Mouse (Mus musculus) stomach, postnatal 0 days (tissue): ENCODE measurements around the gene G430095P16Rik. TPM values are rescaled to one million over a fixed set of nuclear protein-coding genes. Genes with fewer than 3 reads are reported as not detected.

ENCODE experiments used
- ATAC-seq: fragments of 200-750 bp; cut with Nextera tagmentation; 2 replicates; pipeline ENCODE4 v1.8.0; 2017; ENCODE audit not compliant: low FRiP score, low TSS enrichment
- DNase-seq: peaks from one replicate; pipeline ENCODE4 v3.0.0-alpha.2; 2016; ENCODE audit warnings: low spot score
- H3K27ac ChIP-seq: fragments of 300-500 bp; sonication (generic); replicated peaks from 2 replicates; pipeline ENCODE4 v1.5.1; 2014; ENCODE audit warnings: mild to moderate bottlenecking, control low read depth
- H3K27me3 ChIP-seq: fragments of 300-500 bp; sonication (generic); 2 replicates; pipeline ENCODE4 v1.6.1; 2014; ENCODE audit warnings: low read length; ENCODE audit not compliant: control insufficient read depth, insufficient read depth
- H3K36me3 ChIP-seq: fragments of 300-500 bp; sonication (generic); 2 replicates; pipeline ENCODE4 v1.6.1; 2014; ENCODE audit warnings: low read length, mixed read lengths; ENCODE audit not compliant: control insufficient read depth, insufficient read depth
- H3K4me1 ChIP-seq: fragments of 300-500 bp; sonication (generic); replicated peaks from 2 replicates; pipeline ENCODE4 v1.6.1; 2014; ENCODE audit warnings: antibody characterized with exemption; ENCODE audit not compliant: control insufficient read depth, insufficient read depth
- H3K4me2 ChIP-seq: fragments of 300-500 bp; sonication (generic); replicated peaks from 2 replicates; pipeline ENCODE4 v1.6.1; 2014; ENCODE audit warnings: low read depth, mild to moderate bottlenecking, control low read depth, moderate library complexity
- H3K4me3 ChIP-seq: fragments of 300-500 bp; sonication (generic); 2 replicates; pipeline ENCODE4 v1.5.1; 2014; ENCODE audit warnings: low read depth, low read length, control low read depth
- H3K9ac ChIP-seq: fragments of 300-500 bp; sonication (generic); 2 replicates; pipeline ENCODE4 v1.6.1; 2014; ENCODE audit warnings: mild to moderate bottlenecking, low read length, control low read depth, mixed read lengths
- H3K9me3 ChIP-seq: fragments of 300-500 bp; sonication (generic); 2 replicates; pipeline ENCODE4 v1.6.1; 2016; ENCODE audit warnings: low read length; ENCODE audit not compliant: control insufficient read depth
- CTCF ChIP-seq: IDR thresholded peaks from 2 replicates; pipeline ENCODE4 v1.5.1; 2016; ENCODE audit warnings: antibody characterized with exemption, low read depth, mild to moderate bottlenecking, moderate library complexity
- EP300 ChIP-seq: optimal IDR thresholded peaks from 2 replicates; pipeline ENCODE3; 2016; ENCODE audit warnings: antibody characterized with exemption
- WGBS: fragments of 180-500 bp; shearing (Covaris S2); extraction: QIAGEN DNeasy Blood & Tissue Kit; methylation state at CpG from one replicate; pipeline ENCODE4 v1.1.7; 2014; 5-methylcytosine and 5-hydroxymethylcytosine counted together
- polyA plus RNA-seq: library from polyadenylated mRNA; unstranded; fragments of >200 nt; fragmentation: Nextera tagmentation; extraction: Ambion mirVana; gene quantifications from 2 replicates; pipeline ENCODE4 v1.2.1, GENCODE M21; 2015

Gene G430095P16Rik
- polyA plus RNA-seq, 1 experiment from 2014 or later, result 2.0 TPM

DNA sequence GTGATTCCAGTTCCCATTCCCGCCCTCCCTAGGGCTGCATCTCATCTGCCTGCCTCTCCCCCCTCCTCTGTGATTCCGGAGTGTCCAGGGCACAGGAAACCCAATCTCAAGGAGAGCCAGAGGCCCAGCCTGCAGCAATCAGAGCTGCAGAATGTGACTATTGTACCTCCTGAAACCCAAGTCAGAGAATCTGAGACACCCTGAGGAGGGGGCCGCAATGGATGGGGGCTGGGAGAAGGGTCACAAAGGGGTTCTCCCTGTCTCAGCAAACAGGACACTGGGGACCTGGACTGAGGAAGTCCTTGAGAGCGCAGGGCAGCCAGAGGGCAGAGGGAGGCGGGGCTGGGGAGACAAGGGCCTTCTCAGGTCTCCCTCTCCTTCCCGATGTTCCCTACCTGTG is 10.2 kb downstream of the G430095P16Rik start:
- Histone ChIP-seq H3K9ac (peak overlapping the region; percentile 27; the same call in 1 of the 2 replicates), H3K27ac (peak overlapping the region; percentile 88), H3K27me3 (no peaks in the 10 kb centered on the region), H3K4me2 (no peak overlapping the region), H3K4me1 (peaks cover 30% of the 10 kb centered on the region), H3K36me3 (no peaks in the 10 kb centered on the region; the same call in 1 of the 2 replicates), H3K4me3 (no peak overlapping the region), H3K9me3 (no peaks in the 10 kb centered on the region)
- peak; percentile 56 for DNase-seq
- ATAC-seq, result no peak
- no peak for TF ChIP-seq CTCF
- TF ChIP-seq EP300, result no peak
- 52% methylated on average over 6 of the region's 6 CpGs for WGBS

DNA sequence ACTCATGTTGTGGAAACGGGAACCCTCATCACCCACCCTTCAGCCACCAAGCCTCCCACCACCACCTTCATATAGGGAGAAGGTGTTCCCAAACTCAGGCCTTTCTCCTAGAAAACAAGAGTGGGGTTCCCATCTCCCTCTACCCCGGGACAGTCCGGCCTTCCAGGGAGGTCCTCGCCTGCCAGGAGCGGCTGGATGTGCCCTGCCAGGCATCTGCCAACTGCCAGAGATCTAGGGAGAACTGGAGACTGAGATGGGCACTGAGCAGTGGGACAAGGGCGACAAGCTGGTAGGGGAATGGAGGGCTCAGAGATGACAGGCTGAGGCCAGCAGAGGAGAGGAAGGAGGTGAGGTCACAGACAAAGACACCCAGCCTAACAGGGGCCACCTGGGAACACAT is 11.2 kb downstream of the G430095P16Rik start:
- H3K9me3 ChIP-seq, result no peaks in the 10 kb centered on the region
- no peak for TF ChIP-seq EP300
- no peak for TF ChIP-seq CTCF
- peaks cover 30% of the 10 kb centered on the region for H3K4me1 ChIP-seq
- H3K4me3 ChIP-seq, result no peak overlapping the region
- no peaks in the 10 kb centered on the region for H3K27me3 ChIP-seq
- H3K4me2 ChIP-seq, result no peak overlapping the region
- 83% methylated on average over 6 of the region's 6 CpGs for WGBS
- ATAC-seq (no peak), DNase-seq (no peak)
- no peak overlapping the region for H3K27ac ChIP-seq
- no peaks in the 10 kb centered on the region; the same call in 1 of the 2 replicates for H3K36me3 ChIP-seq
- H3K9ac ChIP-seq, result no peak overlapping the region

DNA sequence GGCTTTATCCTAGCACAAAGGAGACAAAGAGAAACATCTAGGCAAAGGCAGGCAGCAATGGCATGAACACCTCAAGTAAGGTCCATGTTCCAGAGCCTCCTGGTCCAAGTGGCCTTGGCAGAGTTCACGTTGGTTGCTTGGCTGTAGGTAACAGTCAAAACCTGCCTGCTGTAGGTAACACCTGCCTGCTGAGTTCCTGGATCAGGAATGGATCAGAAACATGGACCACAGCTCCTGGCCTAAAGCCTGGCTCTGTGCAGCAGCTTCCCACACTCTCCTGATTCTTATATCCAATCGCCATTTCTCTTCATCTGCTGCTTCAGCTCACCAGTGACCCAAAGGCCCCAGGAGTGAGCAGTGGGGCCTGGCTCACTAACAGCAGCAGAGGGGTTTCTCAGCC is 11.9 kb downstream of the G430095P16Rik start:
- Histone ChIP-seq H3K36me3 (no peaks in the 10 kb centered on the region; the same call in 1 of the 2 replicates), H3K27me3 (no peaks in the 10 kb centered on the region), H3K4me2 (no peak overlapping the region), H3K4me3 (no peak overlapping the region), H3K9me3 (no peaks in the 10 kb centered on the region), H3K27ac (no peak overlapping the region), H3K9ac (no peak overlapping the region), H3K4me1 (peaks cover 30% of the 10 kb centered on the region)
- no peak for ATAC-seq
- no peak for TF ChIP-seq EP300
- no peak for TF ChIP-seq CTCF
- 85% methylated on average over 2 of the region's 2 CpGs for WGBS
- no peak for DNase-seq

DNA sequence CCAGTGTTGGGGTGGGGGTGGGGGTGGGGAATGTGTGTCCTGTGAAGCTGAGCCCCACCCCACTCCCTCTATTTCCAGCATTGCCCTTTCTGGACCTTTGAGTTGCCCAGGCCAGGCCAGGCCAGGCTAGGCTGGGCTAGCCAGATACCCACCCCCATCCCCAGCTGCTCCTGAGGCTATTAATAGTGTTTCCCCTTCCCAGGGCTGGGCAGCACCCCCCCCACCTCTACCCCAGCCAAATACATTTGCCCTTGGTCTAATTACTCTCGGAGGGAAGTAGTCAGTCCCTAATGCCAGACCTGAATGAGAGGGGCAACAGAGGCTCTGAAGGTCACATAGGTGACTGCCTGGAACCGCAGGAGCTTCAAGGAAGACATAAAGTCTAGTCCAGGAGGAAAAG is 12.8 kb downstream of the G430095P16Rik start:
- no peak overlapping the region for H3K4me2 ChIP-seq
- no peak overlapping the region for H3K27ac ChIP-seq
- no peak for TF ChIP-seq CTCF
- TF ChIP-seq EP300, result no peak
- H3K9me3 ChIP-seq, result no peaks in the 10 kb centered on the region
- peaks cover 28% of the 10 kb centered on the region for H3K4me1 ChIP-seq
- no peak overlapping the region for H3K4me3 ChIP-seq
- H3K36me3 ChIP-seq, result no peaks in the 10 kb centered on the region; the same call in 1 of the 2 replicates
- 58% methylated on average over 2 of the region's 2 CpGs for WGBS
- no peak overlapping the region for H3K9ac ChIP-seq
- no peaks in the 10 kb centered on the region for H3K27me3 ChIP-seq
- DNase-seq (no peak), ATAC-seq (no peak)

DNA sequence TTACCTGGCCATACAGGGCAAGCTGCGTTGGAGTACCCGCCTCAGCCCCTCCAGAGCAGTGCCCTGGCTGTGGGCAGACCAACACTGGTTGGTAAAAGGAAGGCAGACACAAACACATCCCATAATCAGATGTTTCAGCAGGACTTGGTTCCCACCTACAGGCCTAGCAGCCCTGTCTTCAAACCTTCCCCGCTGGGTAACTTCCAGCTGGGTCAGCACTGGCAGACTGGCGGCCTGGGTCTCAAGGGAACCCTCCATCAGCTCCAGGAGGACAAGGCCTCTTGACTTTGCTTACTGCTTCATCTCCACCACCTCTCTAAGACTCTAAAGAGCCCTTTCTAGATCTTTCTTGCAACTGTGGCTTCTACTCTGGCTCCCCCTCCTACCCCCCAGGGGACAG is 13.7 kb downstream of the G430095P16Rik start:
- H3K36me3 ChIP-seq, result no peaks in the 10 kb centered on the region; the same call in 1 of the 2 replicates
- no peaks in the 10 kb centered on the region for H3K27me3 ChIP-seq
- no peak overlapping the region for H3K27ac ChIP-seq
- no peak overlapping the region for H3K4me3 ChIP-seq
- H3K9ac ChIP-seq, result no peak overlapping the region
- H3K9me3 ChIP-seq, result no peaks in the 10 kb centered on the region
- DNase-seq (no peak), ATAC-seq (no peak)
- TF ChIP-seq CTCF (no peak), EP300 (no peak)
- H3K4me1 ChIP-seq, result peaks cover 30% of the 10 kb centered on the region
- H3K4me2 ChIP-seq, result no peak overlapping the region
- 88% methylated on average over 4 of the region's 4 CpGs for WGBS

DNA sequence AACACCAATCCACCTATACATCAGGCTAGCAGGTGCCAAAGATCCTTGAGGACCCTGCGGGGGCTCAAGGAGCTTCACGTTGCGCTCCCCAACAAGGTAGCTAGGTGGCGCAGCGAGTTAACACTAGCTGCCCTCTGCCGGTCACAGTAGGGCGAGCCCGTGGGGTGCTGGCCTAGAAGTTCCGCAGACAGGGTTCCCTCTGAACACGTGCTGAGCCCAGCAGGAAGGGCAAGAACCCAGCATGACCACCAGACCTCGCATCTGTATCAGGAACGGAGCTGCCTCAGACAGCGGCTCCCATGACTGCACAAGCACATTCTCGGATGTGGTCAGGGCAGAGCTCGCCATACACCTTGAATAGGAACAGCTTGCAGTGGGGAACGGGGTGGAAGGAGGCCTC is 14.8 kb downstream of the G430095P16Rik start:
- TF ChIP-seq CTCF (peak; percentile 100), EP300 (no peak)
- 5% methylated on average over 16 of the region's 16 CpGs for whole genome bisulfite sequencing
- DNase-seq, result peak; percentile 86
- Histone ChIP-seq H3K27me3 (no peaks in the 10 kb centered on the region), H3K4me1 (peaks cover 31% of the 10 kb centered on the region), H3K36me3 (no peaks in the 10 kb centered on the region; the same call in 1 of the 2 replicates), H3K4me3 (no peak overlapping the region), H3K27ac (no peak overlapping the region), H3K9ac (peak overlapping the region; percentile 13; the same call in 1 of the 2 replicates), H3K4me2 (peak overlapping the region; percentile 27; the same call in 1 of the 2 replicates), H3K9me3 (no peaks in the 10 kb centered on the region)
- peak; percentile 75 for ATAC-seq
